Mouse (Mus musculus): Measurements from ENCODE around the gene Parp12. TPM values are rescaled to one million over a fixed set of nuclear protein-coding genes. Genes with fewer than 3 reads are reported as not detected.

The Parp12 gene
- polyA plus RNA-seq, 1 experiment from 2014 or later: 3.4 TPM

DNA sequence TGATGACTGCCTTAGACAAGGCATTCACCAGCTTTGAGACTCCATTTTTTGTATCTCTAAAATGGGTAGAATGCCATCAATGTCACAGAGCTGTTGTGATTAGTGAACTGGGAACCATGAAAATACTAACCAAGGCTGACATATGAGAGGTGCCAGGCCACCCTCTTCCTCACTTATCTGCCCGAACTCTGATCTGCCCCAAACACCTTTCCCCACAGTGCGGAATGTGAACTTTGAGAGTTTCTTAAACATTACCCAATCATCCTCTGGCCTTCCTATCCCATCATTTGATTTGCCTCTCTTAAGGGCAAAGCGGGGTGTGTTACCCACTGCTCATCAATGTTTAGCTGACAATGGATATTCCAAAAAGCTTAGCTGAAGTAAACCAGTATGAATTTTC lies 5.4 kb downstream of the Parp12 start:
- Histone ChIP-seq H3K4me1 (replicated peaks) (peaks cover 15% of the 10 kb centered on the region), H3K27me3 (peaks cover 35% of the 10 kb centered on the region), H3K9me3 (replicated peaks) (no peaks in the 10 kb centered on the region), H3K27ac (no peak overlapping the region), H3K4me2 (no peak overlapping the region), H3K9ac (no peak overlapping the region), H3K4me3 (replicated peaks) (no peak overlapping the region), H3K36me3 (no peaks in the 10 kb centered on the region)
- DNase-seq (no peak), ATAC-seq (ENCODE audit: low read depth) (no peak)
- 68% methylated on average over 3 of the region's 3 CpGs for WGBS (ENCODE audit: insufficient replicate concordance)

- no peak for ATAC-seq (ENCODE audit: low read depth)
- H3K9ac ChIP-seq: no peak overlapping the region
- no peak overlapping the region for H3K27ac ChIP-seq
- no peaks in the 10 kb centered on the region for H3K27me3 ChIP-seq
- WGBS (ENCODE audit: insufficient replicate concordance): 59% methylated on average over 2 of the region's 2 CpGs
- no peaks in the 10 kb centered on the region for H3K4me1 ChIP-seq (replicated peaks)
- no peaks in the 10 kb centered on the region for H3K9me3 ChIP-seq (replicated peaks)
- H3K4me2 ChIP-seq: no peak overlapping the region
- no peak for DNase-seq
- no peaks in the 10 kb centered on the region for H3K36me3 ChIP-seq
- H3K4me3 ChIP-seq (replicated peaks): no peak overlapping the region
These were observed 11.3 kb downstream of the Parp12 start for GRCm38 (mm10) chr6:39106812-39107211.

DNA sequence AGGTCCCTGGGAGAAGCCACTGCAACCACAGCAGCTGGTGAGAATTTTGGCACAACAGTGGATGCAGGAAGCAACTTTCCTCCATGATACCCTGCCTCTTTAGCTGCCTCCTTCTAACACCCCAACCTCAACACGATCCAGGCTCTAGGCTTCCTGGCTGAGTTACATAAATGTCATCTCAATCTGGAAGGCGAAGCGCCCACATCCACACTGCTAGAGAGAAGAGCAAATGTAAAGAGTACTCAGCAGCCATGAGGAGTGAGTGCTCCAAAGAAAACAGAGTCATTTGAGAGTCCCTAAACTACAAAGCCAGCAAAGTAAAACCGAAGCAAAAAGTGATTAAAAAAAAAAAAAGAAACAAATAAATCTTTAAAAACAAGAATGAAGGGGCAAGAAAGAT lies 13.5 kb downstream of the Parp12 start:
- H3K9ac ChIP-seq: no peak overlapping the region
- H3K4me2 ChIP-seq: no peak overlapping the region
- no peaks in the 10 kb centered on the region for H3K36me3 ChIP-seq
- DNase-seq (no peak), ATAC-seq (ENCODE audit: low read depth) (no peak)
- no peaks in the 10 kb centered on the region for H3K27me3 ChIP-seq
- H3K4me3 ChIP-seq (replicated peaks): no peak overlapping the region
- no peak overlapping the region for H3K27ac ChIP-seq
- H3K4me1 ChIP-seq (replicated peaks): no peaks in the 10 kb centered on the region
- WGBS (ENCODE audit: insufficient replicate concordance): 71% methylated on average over 4 of the region's 4 CpGs
- H3K9me3 ChIP-seq (replicated peaks): no peaks in the 10 kb centered on the region

DNA sequence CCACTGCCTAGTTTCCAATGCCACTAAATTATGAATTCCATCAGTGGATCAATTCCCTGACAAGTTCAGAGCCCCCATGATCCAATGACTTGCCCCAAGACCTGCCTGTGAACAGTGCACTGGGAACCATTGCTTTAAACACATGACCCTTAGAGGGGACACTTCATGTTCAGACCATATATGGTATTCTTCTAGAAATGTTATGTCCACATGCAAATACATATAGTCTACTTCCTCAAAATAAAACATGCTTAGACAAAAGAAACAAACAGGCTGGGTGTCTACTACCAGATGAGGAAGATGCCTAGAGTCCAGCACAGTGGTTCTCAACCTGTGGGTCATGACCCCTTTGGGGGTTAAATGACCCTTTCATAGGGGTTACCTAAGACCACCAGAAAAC lies 41.7 kb downstream of the Parp12 start:
- ATAC-seq (ENCODE audit: low read depth) (no peak), DNase-seq (no peak)

GRCm38 (mm10) chr6:39074186-39074585 lies 44.0 kb downstream of the Parp12 start:
- Histone ChIP-seq H3K27ac (no peak overlapping the region), H3K9ac (no peak overlapping the region), H3K4me2 (no peak overlapping the region), H3K4me3 (replicated peaks) (no peak overlapping the region), H3K4me1 (replicated peaks) (no peaks in the 10 kb centered on the region), H3K27me3 (peaks cover 5% of the 10 kb centered on the region; the same call in 1 of the 2 replicates), H3K36me3 (no peaks in the 10 kb centered on the region), H3K9me3 (replicated peaks) (no peaks in the 10 kb centered on the region)
- ATAC-seq (ENCODE audit: low read depth) (no peak), DNase-seq (no peak)

More for the DNA sequence above, 41.7 kb downstream of the Parp12 start:
- H3K27ac ChIP-seq: no peak overlapping the region
- no peaks in the 10 kb centered on the region for H3K9me3 ChIP-seq (replicated peaks)
- no peak overlapping the region for H3K9ac ChIP-seq
- H3K4me2 ChIP-seq: no peak overlapping the region
- no peak overlapping the region for H3K4me3 ChIP-seq (replicated peaks)
- H3K27me3 ChIP-seq: 0 out of 2 replicates have a peak, but pooled peaks cover 2% of the 10 kb centered on the region
- no peaks in the 10 kb centered on the region for H3K36me3 ChIP-seq
- H3K4me1 ChIP-seq (replicated peaks): no peaks in the 10 kb centered on the region

GRCm38 (mm10) chr6:39072664-39073063 lies 45.5 kb downstream of the Parp12 start:
- H3K36me3 ChIP-seq: no peaks in the 10 kb centered on the region
- H3K27me3 ChIP-seq: peaks cover 5% of the 10 kb centered on the region; the same call in 1 of the 2 replicates
- no peak overlapping the region for H3K27ac ChIP-seq
- ATAC-seq (ENCODE audit: low read depth) (no peak), DNase-seq (no peak)
- 69% methylated on average over 5 of the region's 5 CpGs for WGBS (ENCODE audit: insufficient replicate concordance)
- H3K4me3 ChIP-seq (replicated peaks): no peak overlapping the region
- no peak overlapping the region for H3K4me2 ChIP-seq
- no peaks in the 10 kb centered on the region for H3K4me1 ChIP-seq (replicated peaks)
- H3K9me3 ChIP-seq (replicated peaks): no peaks in the 10 kb centered on the region
- no peak overlapping the region for H3K9ac ChIP-seq

GRCm38 (mm10) chr6:39066935-39067578 lies 51.1 kb downstream of the Parp12 start:
- no peak overlapping the region for H3K4me3 ChIP-seq (replicated peaks)
- H3K9me3 ChIP-seq (replicated peaks): no peaks in the 10 kb centered on the region
- H3K36me3 ChIP-seq: no peaks in the 10 kb centered on the region
- WGBS (ENCODE audit: insufficient replicate concordance): 40% methylated on average over 12 of the region's 12 CpGs
- ATAC-seq (ENCODE audit: low read depth) (peak; percentile 51; the same call in 1 of the 2 replicates), DNase-seq (peak; percentile 44)
- H3K4me2 ChIP-seq: no peak overlapping the region
- peaks cover 2% of the 10 kb centered on the region; the same call in 1 of the 2 replicates for H3K27me3 ChIP-seq
- no peak overlapping the region for H3K27ac ChIP-seq
- H3K4me1 ChIP-seq (replicated peaks): peaks cover 5% of the 10 kb centered on the region
- no peak overlapping the region for H3K9ac ChIP-seq

- no peaks in the 10 kb centered on the region for H3K27me3 ChIP-seq
- no peaks in the 10 kb centered on the region for H3K9me3 ChIP-seq (replicated peaks)
- no peak overlapping the region for H3K4me3 ChIP-seq (replicated peaks)
- H3K4me2 ChIP-seq: no peak overlapping the region
- no peak overlapping the region for H3K27ac ChIP-seq
- no peaks in the 10 kb centered on the region for H3K36me3 ChIP-seq
- ATAC-seq (ENCODE audit: low read depth) (no peak), DNase-seq (no peak)
- H3K9ac ChIP-seq: no peak overlapping the region
- H3K4me1 ChIP-seq (replicated peaks): peaks cover 38% of the 10 kb centered on the region
- 15% methylated on average over 2 of the region's 2 CpGs for WGBS (ENCODE audit: insufficient replicate concordance)
These were observed 54.6 kb downstream of the Parp12 start for GRCm38 (mm10) chr6:39063541-39063940.

- Histone ChIP-seq H3K4me1 (replicated peaks) (peaks cover 41% of the 10 kb centered on the region), H3K27me3 (no peaks in the 10 kb centered on the region), H3K4me3 (replicated peaks) (no peak overlapping the region), H3K27ac (peak overlapping the region; percentile 75), H3K36me3 (no peaks in the 10 kb centered on the region), H3K4me2 (no peak overlapping the region), H3K9ac (no peak overlapping the region), H3K9me3 (replicated peaks) (no peaks in the 10 kb centered on the region)
- ATAC-seq (ENCODE audit: low read depth) (no peak), DNase-seq (no peak)
- 45% methylated on average over 4 of the region's 4 CpGs for WGBS (ENCODE audit: insufficient replicate concordance)
These were observed 57.0 kb downstream of the Parp12 start for GRCm38 (mm10) chr6:39061180-39061579.

DNA sequence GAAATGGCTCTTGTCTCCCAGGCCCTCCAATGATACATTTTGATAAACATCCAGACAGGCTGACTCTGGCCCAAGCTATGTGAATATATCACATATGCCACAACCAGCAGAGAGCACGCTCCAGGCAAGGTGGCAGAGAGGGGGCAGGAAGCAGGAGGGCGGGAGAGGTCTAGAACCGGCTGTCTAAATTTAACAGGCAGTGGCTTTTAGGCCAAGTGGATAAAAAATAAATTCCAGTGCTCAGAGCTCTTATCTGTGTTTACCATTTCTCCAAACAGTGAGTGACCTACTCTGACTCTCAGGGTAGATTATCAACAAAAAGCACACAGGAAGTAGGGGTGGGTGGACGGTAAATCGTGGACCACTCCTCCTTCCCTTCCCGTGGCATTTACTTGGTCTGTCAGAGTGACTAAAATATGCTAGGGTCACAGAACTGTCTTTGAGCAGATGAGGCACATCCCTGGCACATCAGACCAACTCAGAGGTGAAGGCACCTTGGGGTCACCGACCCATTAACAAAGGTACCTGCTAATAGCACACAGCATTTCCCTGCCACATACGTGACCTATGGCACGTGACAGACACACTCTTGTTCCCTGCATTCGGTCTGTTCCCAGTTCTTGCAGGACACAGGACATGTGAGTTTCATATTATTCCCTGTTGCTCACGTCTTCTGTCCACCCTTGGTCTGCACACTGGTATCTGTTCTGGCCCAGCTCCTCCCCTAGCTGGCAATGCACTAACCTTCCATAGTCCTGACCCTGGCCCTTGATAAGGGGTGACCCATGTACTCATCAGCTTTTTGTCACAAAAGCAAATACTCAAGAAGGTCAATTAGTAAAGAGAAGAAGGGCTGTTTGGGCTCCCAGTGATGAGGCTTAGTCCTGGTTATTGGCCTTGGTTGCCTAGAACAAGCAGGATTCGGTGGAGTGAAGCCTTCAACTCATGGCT lies 58.3 kb downstream of the Parp12 start:
- Histone ChIP-seq H3K4me3 (replicated peaks) (no peak overlapping the region), H3K9me3 (replicated peaks) (no peaks in the 10 kb centered on the region), H3K36me3 (no peaks in the 10 kb centered on the region), H3K27ac (peak overlapping the region; percentile 75), H3K9ac (peak overlapping the region; percentile 49), H3K4me1 (replicated peaks) (peaks cover 51% of the 10 kb centered on the region), H3K4me2 (no peak overlapping the region), H3K27me3 (no peaks in the 10 kb centered on the region)
- ATAC-seq (ENCODE audit: low read depth) (peak; percentile 80), DNase-seq (peak; percentile 9)
- 21% methylated on average over 12 of the region's 12 CpGs for WGBS (ENCODE audit: insufficient replicate concordance)

- H3K9me3 ChIP-seq (replicated peaks): no peaks in the 10 kb centered on the region
- no peak for ATAC-seq (ENCODE audit: low read depth)
- H3K36me3 ChIP-seq: no peaks in the 10 kb centered on the region
- 29% methylated on average over 3 of the region's 3 CpGs for WGBS (ENCODE audit: insufficient replicate concordance)
- no peak overlapping the region for H3K4me2 ChIP-seq
- no peak for DNase-seq
- peak overlapping the region; percentile 75 for H3K27ac ChIP-seq
- H3K4me1 ChIP-seq (replicated peaks): peaks cover 51% of the 10 kb centered on the region
- no peaks in the 10 kb centered on the region for H3K27me3 ChIP-seq
- 0 out of 2 replicates have a peak overlapping the region, but pooled peaks have one; percentile 49 for H3K9ac ChIP-seq
- H3K4me3 ChIP-seq (replicated peaks): no peak overlapping the region
These were observed 59.2 kb downstream of the Parp12 start for GRCm38 (mm10) chr6:39058936-39059335.
